Mouse (Mus musculus): ENCODE measurements around the gene Fgf12.

Fgf12 gene

GRCm38 (mm10) chr16:28603155-28603554 is 149.7 kb downstream of the Fgf12 start:
- DNase-seq: no peak

DNA sequence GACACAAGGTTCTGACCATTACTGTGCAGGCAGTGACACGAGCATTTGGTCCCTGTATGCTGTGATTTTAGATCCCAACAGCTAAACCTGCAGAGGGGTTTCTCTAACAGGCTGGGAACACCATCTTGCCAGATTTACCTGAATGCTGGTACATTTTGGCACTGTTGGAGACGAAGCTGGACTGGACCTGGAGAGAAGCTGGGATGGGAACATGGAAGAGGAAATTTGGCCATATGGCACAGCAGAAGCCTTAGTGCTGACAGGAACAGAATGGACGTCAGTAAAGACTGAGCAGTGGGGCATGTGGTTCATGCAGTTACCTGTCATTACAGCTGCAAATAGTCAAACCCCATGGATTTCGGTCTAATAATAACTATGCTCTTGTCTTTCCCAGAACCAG is 151.1 kb downstream of the Fgf12 start:
- DNase-seq: no peak

DNA sequence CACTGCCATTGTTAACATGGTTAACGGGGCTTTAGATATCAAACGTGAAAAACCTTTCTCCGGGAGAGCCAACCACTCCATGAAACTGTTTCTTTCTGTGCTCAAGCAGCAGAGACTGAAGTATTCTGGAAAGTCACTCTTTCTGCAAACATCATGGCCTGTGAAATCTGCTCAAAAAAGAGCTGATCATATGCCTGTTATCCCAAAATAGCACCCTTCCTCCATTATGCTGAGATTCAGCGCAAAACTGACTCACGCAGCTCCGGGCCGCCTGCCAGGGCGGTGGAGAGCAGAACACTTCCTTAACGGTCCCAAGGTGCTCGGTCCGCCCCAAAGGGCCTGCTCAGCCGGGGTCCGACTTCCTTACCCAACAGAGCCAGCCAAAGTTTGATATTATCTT is 156.8 kb downstream of the Fgf12 start:
- DNase-seq: peak; percentile 75

- peak; percentile 72 for DNase-seq
Measured at GRCm38 (mm10) chr16:28593075-28593915, 159.6 kb downstream of the Fgf12 start.

GRCm38 (mm10) chr16:28592466-28592865 is 160.4 kb downstream of the Fgf12 start:
- no peak for DNase-seq

DNA sequence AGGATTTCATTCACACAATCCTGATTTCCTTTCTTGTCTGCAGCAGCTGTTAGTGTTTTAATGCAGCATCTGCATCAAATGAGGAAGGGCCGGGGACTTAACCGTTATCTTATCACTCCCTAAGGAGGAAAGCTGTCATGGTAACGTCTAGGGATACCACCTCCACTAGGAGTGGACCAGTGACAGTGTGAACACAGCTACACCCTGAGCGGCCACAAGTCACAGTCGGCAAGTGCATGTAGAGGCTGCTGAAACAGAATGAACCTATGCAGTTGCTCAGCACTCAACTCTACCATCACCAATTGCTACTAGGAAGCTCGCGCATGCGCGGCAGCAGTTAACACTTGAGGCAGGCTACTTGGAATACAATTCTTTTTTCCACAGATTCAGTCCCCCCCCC is 161.3 kb downstream of the Fgf12 start:
- DNase-seq: no peak

GRCm38 (mm10) chr16:28572212-28572611 is 180.7 kb downstream of the Fgf12 start:
- DNase-seq: no peak

GRCm38 (mm10) chr16:28564716-28565217 is 188.1 kb downstream of the Fgf12 start:
- DNase-seq: no peak

DNA sequence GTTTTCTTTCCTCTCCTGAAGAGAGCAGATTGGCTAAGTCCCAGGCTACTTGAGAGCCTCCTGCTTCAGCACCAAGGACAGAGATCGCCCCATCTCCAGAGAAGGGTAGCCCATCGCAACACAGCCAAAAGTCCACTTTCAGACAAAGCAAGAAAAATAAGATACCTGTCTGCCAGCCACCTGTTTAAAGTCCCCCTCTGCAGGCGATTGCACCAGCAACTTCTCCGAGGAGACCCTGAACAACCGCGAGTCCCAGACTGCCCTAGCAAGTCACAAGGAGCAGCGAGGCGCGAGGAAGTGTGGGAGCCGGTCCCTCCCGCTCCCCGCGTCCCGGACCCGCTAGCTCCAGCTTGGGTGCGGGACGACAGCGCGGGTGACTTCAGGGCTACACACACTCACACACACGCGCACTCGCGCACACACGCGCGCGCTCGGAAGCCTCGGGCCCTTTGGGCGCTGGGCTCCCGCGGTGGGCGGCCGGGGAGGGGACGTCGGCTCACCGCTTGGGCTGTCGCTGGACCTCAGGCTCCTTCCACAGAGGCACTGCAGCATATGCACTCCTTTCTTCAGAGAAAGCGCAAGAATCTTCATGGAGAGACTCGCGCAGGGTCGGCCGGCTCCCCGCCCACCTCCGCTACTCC is 188.7 kb downstream of the Fgf12 start:
- no peak for DNase-seq

- peak; percentile 20 for DNase-seq
Measured at GRCm38 (mm10) chr16:28562847-28563246, 190.0 kb downstream of the Fgf12 start.

- no peak for DNase-seq
Measured at GRCm38 (mm10) chr16:28555219-28555618, 197.6 kb downstream of the Fgf12 start.

DNA sequence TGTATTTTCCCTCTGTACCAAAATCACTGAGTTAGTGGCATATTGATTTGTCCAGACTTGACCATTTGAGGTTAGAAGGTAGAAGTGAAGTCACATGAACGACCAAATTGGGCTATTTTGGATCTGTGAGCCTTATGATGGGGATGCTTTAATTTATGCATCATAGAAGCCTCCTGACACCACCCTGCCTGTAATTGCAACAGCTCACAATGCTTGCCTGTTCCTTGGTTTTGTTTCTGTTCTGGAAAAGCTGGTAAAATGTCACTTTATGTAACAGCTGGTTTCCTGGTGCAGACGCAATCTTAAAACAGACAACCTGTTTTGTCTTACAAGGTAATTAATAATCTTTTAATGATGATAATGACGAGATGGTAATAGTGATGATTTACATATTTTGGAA is 213.4 kb downstream of the Fgf12 start:
- no peak for DNase-seq

- peak; percentile 73 for DNase-seq
Measured at GRCm38 (mm10) chr16:28517596-28518524, 235.0 kb downstream of the Fgf12 start.

DNA sequence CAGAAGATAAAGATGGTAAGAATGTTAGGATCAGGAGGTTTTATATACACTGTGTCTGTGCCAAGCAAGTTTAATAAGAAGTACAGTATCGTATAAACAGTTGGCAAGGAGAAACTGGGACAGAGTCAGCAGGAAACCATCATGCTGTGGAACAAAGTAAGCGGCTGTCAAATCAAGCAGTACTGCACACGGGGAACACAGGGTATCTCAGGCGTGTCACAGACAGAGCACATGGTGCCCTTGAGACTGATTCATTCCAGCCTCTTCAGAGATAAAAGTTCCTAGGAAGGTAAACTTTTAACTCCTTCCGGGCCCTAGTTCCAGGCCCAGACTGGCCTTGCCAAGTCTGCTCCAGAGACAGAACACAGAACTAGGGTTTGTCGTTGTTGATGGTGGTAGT is 240.4 kb downstream of the Fgf12 start:
- DNase-seq: no peak

- DNase-seq: no peak
Measured at GRCm38 (mm10) chr16:28511413-28511812, 241.5 kb downstream of the Fgf12 start.

GRCm38 (mm10) chr16:28497971-28498607 is 254.8 kb downstream of the Fgf12 start:
- peak; percentile 37 for DNase-seq

DNA sequence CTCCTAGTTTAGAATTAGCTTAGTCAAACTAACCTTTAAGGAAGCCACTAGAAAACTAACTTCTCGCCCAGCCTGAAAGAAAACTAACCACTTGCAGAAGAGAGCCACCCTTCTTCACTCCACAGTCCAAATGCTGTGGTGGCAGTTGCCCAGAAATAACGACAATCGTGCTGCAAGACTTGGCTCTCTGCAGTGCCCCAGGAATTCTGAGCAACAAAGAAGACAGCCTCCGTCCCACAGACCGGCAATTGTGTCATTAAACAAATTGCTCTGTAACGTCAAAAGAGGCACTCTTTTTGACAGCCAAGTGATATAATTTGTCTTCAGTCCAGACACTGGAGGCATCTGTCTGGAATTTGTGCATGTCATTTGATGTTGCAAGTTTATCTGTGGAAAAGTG is 261.2 kb downstream of the Fgf12 start:
- DNase-seq: peak; percentile 27

DNA sequence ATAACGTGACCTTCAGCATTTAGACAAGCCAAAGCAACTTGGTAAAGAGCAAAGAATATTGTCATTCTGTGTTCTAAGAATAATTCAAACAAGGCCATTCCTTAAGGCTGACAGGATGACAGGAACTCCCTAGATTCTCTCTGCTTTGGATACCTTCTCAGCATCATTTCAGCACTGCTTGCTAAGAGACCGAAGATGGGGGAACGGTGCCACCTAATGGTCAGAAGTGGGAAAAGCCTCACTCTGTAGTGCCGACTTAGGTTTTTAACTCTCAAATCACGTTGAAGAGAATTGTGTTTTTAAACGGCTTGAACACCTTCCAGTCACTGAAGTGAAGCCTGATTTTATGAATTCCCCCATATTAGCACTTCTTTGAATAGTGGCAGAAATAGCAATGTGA is 262.4 kb downstream of the Fgf12 start:
- DNase-seq: peak; percentile 61

DNA sequence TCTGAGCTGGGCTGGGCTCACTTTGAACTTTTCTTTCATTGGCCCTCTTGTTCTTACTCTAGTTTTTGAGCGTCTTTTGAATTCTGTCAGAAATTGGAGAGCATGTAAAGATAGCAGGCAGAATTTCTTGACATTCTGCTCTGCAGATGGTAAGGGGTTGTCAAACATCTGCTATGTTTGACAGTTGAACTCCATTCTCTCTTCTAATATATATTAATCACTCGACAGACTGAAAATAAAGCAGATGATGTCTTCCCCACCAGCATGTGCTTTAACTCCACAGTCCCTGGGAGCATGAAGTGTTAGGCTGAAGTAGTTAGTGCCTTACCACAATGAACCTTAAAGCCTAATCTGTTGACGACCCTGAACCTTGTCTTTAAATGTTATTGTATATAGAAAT is 267.9 kb downstream of the Fgf12 start:
- DNase-seq: no peak

DNA sequence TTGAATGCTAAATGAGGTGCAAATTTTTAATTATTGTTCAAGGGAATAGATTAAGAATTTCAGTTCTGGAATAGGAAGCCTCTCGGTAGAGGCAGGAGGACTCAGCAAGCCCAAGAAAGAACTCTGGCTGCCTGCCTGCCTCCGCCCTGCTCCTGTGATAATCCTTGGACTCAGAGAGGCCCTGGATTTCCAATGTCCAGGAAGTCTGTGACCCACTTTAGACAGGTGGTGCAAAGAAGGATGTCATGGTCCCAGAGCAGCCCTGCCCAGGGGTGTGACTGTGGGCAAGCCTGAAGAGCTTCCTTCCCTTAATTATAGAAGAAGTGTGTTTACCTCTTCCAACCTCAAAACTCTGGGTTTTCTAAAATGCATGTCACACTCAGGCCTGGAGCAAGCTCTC is 273.8 kb downstream of the Fgf12 start:
- no peak for DNase-seq

GRCm38 (mm10) chr16:28476651-28477050 is 276.2 kb downstream of the Fgf12 start:
- no peak for DNase-seq

- DNase-seq: no peak
Measured at GRCm38 (mm10) chr16:28475553-28475952, 277.3 kb downstream of the Fgf12 start.

GRCm38 (mm10) chr16:28454821-28455220 is 298.0 kb downstream of the Fgf12 start:
- no peak for DNase-seq

Data from layer of hippocampus, adult 9-11 months (tissue).